Mouse (Mus musculus): ENCODE data around the gene Acin1.

The Acin1 gene

GRCm38 (mm10) chr14:54709054-54709453 lies 22.3 kb upstream of the Acin1 start:
- no peak for TF ChIP-seq GATA4 (IDR thresholded peaks at IDR 0.05; ENCODE audit: insufficient replicate concordance, low read length)

DNA sequence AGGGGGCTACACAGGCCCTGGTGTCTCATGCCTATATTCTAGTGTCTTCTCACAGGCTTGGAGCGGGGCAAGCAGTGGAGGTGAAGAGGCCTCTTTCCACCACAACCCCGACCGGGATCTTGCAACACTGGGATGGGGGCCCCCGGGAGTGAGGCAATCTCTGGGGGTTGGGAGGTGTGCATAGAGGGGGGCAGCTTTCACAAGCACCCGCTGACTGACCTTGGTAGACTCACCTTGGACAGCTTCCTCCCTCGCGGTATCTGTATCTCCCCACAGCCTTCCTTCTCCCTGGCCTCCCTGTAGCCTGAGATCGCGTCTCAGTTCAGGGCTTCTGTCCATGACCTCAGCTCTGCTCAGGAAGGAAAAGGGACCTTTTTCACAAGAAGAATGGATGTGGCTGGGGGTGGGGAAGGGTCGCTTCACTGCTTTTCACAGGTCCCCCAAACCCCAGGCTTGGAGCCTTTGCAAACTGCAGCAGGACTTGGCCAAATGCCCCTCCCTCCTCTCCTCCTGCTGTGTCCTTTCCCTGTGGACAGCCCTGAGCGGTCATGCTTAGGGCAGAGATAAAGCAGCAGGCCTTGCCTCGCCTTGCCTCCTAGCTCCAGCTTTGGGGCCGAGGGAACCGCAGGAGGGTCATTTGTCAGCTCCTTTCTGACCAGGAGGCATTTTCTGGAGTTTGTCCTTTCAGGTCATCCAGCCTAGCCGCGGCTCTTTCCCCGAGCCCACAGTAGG lies 20.0 kb upstream of the Acin1 start:
- no peak for TF ChIP-seq GATA4 (IDR thresholded peaks at IDR 0.05; ENCODE audit: insufficient replicate concordance, low read length)

DNA sequence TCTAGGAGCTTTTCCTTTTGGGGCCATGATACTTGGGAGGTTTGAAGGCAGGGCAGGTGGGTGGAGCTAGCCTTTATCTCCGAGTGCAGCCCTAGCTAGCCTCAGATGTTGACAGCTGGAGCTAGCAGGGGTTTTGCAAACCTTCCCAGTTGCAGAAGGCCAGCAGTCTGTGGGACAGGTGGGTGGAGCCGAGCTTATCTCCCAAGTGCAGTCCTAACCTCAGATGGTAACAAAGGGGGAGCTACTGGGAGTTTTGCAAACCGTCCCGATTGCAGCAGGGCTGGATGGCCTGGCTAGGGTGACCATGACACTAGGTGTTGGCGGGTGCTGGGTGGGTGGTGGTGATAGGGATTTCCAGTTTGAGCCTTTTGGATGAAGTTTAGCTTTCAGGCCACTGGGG lies 19.1 kb upstream of the Acin1 start:
- no peak for TF ChIP-seq GATA4 (IDR thresholded peaks at IDR 0.05; ENCODE audit: insufficient replicate concordance, low read length)

GRCm38 (mm10) chr14:54703207-54703606 lies 16.5 kb upstream of the Acin1 start:
- TF ChIP-seq GATA4 (IDR thresholded peaks at IDR 0.05; ENCODE audit: insufficient replicate concordance, low read length) = no peak

- no peak for TF ChIP-seq GATA4 (IDR thresholded peaks at IDR 0.05; ENCODE audit: insufficient replicate concordance, low read length)
Observed at GRCm38 (mm10) chr14:54701298-54701697, 14.6 kb upstream of the Acin1 start.

- no peak for TF ChIP-seq GATA4 (IDR thresholded peaks at IDR 0.05; ENCODE audit: insufficient replicate concordance, low read length)
Observed at GRCm38 (mm10) chr14:54699586-54699985, 12.9 kb upstream of the Acin1 start.

DNA sequence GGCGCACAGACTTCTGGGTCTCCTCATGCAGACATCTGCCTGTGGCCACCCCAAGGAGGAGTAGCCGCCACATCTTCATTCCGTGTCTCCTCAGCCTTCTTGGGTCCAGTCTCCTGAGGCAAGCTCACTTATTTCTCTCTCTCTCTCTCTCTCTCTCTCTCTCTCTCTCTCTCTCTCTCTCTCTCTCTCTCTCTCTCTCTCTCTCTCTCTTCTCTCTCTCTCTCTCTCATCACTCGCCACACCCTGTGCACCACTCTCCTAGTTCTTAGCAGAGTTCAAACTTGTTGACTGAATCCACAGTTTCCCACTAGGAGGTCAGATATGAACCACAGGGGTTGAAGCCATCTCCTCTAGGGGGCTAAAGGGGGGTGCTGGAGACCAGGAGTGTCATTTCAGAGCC lies 12.0 kb upstream of the Acin1 start, which contains the start of gene Gm29776:
Gene Gm29776 (minus strand): TSS at position 101 of the 400 bp plus-strand sequence.
- no peak for TF ChIP-seq GATA4 (IDR thresholded peaks at IDR 0.05; ENCODE audit: insufficient replicate concordance, low read length)

DNA sequence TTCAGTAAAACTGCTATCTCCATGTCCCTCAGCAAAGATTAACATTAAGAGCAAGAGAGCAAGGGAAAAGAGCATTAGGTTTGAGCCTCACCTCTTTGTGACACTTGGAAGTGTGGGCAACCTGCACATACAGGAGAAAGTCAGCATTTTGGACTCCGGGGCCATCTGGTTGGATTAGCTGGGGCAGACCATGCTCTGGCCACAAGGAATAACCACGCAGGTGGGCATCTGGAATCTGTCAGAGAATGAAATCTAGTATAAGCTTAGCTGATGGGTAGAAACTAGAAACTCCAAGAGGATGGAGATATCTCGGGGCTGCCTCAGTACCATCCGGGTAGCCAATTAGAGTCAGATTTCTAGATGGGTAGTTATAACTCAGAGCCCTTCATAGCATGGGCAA lies 10.0 kb upstream of the Acin1 start:
- TF ChIP-seq GATA4 (IDR thresholded peaks at IDR 0.05; ENCODE audit: insufficient replicate concordance, low read length) = no peak

GRCm38 (mm10) chr14:54695042-54695441 lies 8.3 kb upstream of the Acin1 start:
- TF ChIP-seq GATA4 (IDR thresholded peaks at IDR 0.05; ENCODE audit: insufficient replicate concordance, low read length) = no peak

DNA sequence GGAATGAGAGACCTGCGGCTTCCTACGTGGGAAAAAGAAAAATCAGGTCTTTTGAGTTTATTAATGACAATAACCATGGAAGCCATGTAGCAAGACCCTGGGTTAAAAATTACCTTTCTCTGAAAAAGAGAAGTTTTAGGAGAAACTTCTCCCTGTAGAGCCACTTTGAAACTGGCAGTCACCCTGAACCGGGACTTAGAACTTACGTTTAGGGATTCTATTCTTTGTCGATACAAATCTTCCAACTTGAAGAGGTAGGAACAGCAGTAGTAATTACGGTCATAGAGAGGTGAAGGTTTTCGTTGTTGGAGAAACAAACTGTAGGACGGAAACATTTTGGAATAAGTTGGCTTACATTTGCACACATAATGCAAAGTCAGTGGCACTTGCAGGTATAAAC lies 520 bp upstream of the Acin1 start:
- no peak for TF ChIP-seq GATA4 (IDR thresholded peaks at IDR 0.05; ENCODE audit: insufficient replicate concordance, low read length)

DNA sequence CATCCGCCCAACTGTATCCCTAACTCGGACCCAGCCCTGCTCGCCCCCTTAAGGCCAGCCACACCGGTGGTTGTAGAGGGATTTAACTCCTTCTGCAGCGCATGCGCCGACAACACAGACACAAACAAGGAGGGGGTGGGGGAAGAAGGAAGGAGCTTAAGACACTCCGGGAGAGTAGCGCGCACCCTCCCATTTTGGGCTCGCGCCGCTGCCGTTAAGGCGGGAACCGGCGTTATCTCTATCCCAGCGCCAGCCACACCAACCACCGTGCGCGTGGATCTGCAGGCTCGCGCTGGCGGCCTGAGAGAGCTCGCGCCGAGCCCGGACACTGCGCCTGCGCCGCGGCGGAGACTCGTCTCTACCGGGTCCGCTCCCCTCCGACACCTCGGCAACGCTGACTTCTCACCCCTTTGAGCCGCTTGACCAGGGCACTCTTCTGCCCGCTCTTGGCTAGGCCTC lies 639 bp downstream of the Acin1 start, which contains the start of gene 1700123O20Rik:
Gene 1700123O20Rik (plus strand): TSS at position 154 of the 459 bp plus-strand sequence.
- peak; percentile 77; the same call in 1 of the 2 replicates for TF ChIP-seq GATA4 (IDR thresholded peaks at IDR 0.05; ENCODE audit: insufficient replicate concordance, low read length)

DNA sequence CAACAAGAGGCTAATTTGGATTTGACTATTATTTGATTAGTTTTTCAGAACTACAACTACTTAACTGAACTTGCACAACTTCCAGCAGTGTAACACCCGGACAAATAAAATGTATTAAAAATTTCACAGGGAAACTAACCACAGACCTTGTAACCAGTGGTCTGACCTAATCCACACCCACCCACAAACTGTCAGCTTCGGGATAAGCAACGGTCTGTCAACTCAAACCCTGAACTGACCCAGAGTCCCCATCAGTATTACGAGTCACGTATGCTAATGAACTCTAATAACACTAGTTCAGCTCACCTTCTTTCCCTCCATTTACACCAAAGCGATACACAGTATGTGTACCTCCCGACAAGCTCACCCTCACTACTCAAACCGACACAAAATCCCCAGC lies 1.3 kb downstream of the Acin1 start:
- TF ChIP-seq GATA4 (IDR thresholded peaks at IDR 0.05; ENCODE audit: insufficient replicate concordance, low read length) = no peak

- TF ChIP-seq GATA4 (IDR thresholded peaks at IDR 0.05; ENCODE audit: insufficient replicate concordance, low read length) = no peak
Observed at GRCm38 (mm10) chr14:54682396-54682795, 4.3 kb downstream of the Acin1 start.

DNA sequence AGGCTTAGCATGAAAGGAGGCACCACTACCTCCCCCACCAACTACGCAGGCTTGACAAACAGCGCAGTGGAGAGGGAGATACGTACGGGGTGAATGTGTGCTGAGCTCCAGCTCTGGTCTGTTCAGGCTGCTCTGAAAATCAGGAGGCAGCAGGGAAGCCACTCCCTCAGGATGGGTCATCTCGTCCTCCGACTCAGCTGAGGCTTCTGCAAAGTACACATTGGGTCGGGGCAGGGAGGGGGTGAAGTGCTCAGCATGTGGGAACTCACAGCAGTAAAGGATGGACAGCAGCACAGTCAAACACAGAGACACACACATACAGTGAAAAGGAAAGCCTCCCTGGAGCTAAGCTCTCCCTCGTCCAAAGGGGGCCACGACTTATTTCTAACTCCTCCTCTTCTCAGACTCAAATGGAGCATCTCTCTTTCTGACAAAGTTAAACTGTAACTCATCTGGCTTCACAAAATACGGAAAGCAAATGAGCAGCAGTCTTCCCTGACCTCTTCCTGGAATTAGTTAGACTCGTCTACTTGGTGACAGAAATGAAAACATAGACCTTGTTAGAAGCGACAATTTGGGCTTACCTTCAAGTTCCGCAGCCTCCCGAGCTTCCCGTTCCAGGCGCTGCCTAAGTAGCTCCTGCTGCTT lies 8.0 kb downstream of the Acin1 start:
- TF ChIP-seq GATA4 (IDR thresholded peaks at IDR 0.05; ENCODE audit: insufficient replicate concordance, low read length) = no peak

DNA sequence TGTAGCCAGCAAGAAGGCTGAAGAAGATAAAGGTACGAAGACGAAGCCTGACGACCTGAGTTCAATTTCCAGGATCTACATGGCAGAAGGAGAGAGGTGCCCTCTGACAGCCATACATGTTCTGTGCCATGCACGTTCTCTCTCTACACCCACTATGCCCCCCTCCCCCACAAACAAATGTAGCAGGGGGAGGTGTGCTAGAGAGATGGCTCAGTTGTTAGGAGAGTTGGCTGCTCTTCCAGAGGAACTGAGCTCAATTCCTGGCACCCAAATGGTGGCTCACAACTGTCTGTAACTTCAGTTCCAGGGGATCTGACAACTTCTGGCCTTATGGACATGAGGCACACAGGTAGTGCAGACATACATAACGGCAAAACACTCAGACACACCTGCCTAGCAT lies 10.4 kb downstream of the Acin1 start:
- TF ChIP-seq GATA4 (IDR thresholded peaks at IDR 0.05; ENCODE audit: insufficient replicate concordance, low read length) = no peak

DNA sequence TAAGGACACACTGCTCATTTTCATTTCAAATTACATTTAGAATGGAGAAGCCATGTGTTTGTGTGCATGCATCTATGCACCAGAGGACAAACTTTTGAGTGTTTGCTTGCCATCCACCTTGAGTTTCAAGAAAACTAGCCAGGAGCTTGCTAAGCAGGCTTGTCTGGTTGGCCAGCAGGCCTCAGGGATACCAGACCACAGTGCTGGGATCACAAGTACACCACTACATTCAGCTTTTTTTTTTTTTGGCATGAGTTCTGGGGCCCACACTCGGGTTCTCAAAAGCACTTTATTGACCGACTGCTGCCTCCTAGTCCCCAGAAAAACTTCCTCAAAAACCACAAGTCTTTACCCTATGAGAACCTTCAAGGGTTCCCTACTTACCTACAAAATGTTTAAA lies 12.4 kb downstream of the Acin1 start:
- TF ChIP-seq GATA4 (IDR thresholded peaks at IDR 0.05; ENCODE audit: insufficient replicate concordance, low read length) = no peak

Measured in liver, adult (tissue).